Mouse (Mus musculus): ENCODE results near the gene Hecw2. TPM values are rescaled to one million over a fixed set of nuclear protein-coding genes. Genes with fewer than 3 reads are reported as not detected.
A peak's percentile ranks its signal among the peaks of the same experiment; 100 is the strongest.

The Hecw2 gene
- polyA plus RNA-seq, 1 experiment = 9.0 TPM

DNA sequence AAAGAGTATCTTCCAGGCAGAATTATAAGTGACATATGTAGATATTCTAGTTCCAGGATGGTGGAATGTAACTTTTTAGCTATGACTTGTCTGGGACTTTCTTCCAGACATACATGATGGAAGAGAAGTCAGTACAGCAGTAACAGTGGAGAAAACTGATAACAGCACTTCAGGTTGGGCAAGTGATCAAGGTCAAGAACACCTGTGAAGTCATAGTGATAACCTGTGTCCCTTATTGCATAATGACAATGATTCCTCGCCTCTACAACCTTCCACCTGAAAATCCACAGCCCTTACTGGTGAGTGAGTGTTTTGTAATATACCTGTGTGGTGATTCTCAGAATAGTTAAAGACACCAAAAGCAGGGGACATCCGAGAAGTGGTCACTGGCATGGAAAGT lies 400.7 kb downstream of the Hecw2 start:
- WGBS = 85% methylated on average over 2 of the region's 2 CpGs
- H3K27ac ChIP-seq (ENCODE audit: insufficient read depth, low read length) = no peak overlapping the region
- DNase-seq = no peak
- H3K4me1 ChIP-seq (ENCODE audit: control insufficient read depth, insufficient read depth, low read length) = no peaks in the 10 kb centered on the region
- H3K27me3 ChIP-seq (ENCODE audit: control insufficient read depth, insufficient read depth, low read length) = no peaks in the 10 kb centered on the region
- no peak overlapping the region for H3K4me3 ChIP-seq (replicated peaks; ENCODE audit: insufficient read depth, low read depth, low read length)
- no peak for TF ChIP-seq CTCF (IDR thresholded peaks at IDR 0.05; ENCODE audit: borderline replicate concordance, insufficient read depth, low read depth, low read length)
- TF ChIP-seq POLR2A (IDR thresholded peaks at IDR 0.05; ENCODE audit: borderline replicate concordance, insufficient read depth, low read length) = no peak

DNA sequence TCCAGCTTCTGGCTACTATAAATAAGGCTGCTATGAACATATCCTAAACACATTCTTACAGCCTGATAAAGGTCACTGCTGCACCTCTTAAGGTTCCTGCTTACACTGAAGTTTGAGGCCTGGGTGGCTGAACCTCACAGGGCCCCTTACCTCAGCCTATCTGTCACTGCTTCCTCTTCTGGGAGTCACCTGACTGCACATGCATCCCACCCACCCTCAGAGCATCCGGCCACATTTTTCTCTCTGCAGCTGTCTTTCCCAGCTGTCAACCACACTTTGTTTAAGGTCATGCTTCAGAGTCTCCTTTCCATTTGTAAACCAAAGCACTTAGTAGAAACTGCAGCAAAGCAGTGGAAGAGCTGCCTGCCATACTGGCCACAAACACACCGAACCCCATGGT lies 403.6 kb downstream of the Hecw2 start:
- Histone ChIP-seq H3K4me1 (ENCODE audit: control insufficient read depth, insufficient read depth, low read length) (no peaks in the 10 kb centered on the region), H3K4me3 (replicated peaks; ENCODE audit: insufficient read depth, low read depth, low read length) (no peak overlapping the region), H3K27me3 (ENCODE audit: control insufficient read depth, insufficient read depth, low read length) (no peaks in the 10 kb centered on the region), H3K27ac (ENCODE audit: insufficient read depth, low read length) (no peak overlapping the region)
- TF ChIP-seq CTCF (IDR thresholded peaks at IDR 0.05; ENCODE audit: borderline replicate concordance, insufficient read depth, low read depth, low read length) (no peak), POLR2A (IDR thresholded peaks at IDR 0.05; ENCODE audit: borderline replicate concordance, insufficient read depth, low read length) (no peak)
- no peak for DNase-seq
- WGBS = 76% methylated on average over 2 of the region's 2 CpGs

DNA sequence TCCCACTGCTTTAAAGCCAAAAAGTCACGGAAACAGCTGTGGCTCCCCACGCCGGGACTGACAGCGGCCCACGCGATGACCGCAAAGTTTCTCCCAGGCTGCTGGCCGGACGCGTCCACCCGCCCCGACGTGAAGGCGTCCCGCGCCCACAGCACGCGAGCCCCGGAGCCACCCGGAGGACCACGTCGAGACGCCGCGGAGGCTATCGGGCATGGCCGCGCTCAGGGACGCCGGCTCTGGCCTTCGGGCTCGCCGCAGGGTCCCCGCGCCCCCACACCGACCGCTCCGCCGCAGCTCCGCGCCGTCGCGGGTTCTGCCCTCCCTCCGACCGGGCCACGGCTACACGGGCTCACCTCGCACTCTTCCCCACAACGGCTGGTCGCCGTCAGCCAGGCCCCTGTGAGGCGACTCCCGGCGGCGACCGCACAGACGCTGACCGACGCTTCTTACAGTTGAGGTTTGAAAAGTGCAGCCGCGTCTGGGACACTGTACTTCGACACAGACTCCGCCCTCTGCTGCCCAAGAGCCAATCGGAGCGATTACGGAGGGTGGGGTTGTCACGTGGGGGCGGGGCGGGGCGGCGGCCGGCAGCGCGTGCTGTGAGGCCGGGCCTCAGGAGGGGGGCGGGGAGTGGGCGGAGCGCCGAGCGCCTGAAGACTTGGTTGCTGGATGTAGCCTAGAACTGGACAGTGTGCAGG lies 410.1 kb downstream of the Hecw2 start, which contains the start of gene Stk17b:
Gene Stk17b (minus strand): TSS at position 504 of the 698 bp plus-strand sequence.
- Histone ChIP-seq H3K4me3 (replicated peaks; ENCODE audit: insufficient read depth, low read depth, low read length) (peak within 1 kb of the TSS; percentile 63), H3K27ac (ENCODE audit: insufficient read depth, low read length) (no peak within 1 kb of the TSS), H3K27me3 (ENCODE audit: control insufficient read depth, insufficient read depth, low read length) (no peaks in the 10 kb centered on the region; the same call in 1 of the 2 replicates), H3K4me1 (ENCODE audit: control insufficient read depth, insufficient read depth, low read length) (no peaks in the 10 kb centered on the region)
- under 1% methylated on average over 80 of the region's 81 CpGs for WGBS
- peak; percentile 63 to 76 for DNase-seq
- TF ChIP-seq POLR2A (IDR thresholded peaks at IDR 0.05; ENCODE audit: borderline replicate concordance, insufficient read depth, low read length) (no peak), CTCF (IDR thresholded peaks at IDR 0.05; ENCODE audit: borderline replicate concordance, insufficient read depth, low read depth, low read length) (no peak)

GRCm38 (mm10) chr1:53784291-53784720 lies 410.7 kb downstream of the Hecw2 start:
- Histone ChIP-seq H3K4me3 (replicated peaks; ENCODE audit: insufficient read depth, low read depth, low read length) (peak overlapping the region; percentile 63), H3K27me3 (ENCODE audit: control insufficient read depth, insufficient read depth, low read length) (no peaks in the 10 kb centered on the region; the same call in 1 of the 2 replicates), H3K4me1 (ENCODE audit: control insufficient read depth, insufficient read depth, low read length) (no peaks in the 10 kb centered on the region), H3K27ac (ENCODE audit: insufficient read depth, low read length) (no peak overlapping the region)
- 3% methylated on average over 17 of the region's 17 CpGs for WGBS
- TF ChIP-seq CTCF (IDR thresholded peaks at IDR 0.05; ENCODE audit: borderline replicate concordance, insufficient read depth, low read depth, low read length) = no peak
- no peak for TF ChIP-seq POLR2A (IDR thresholded peaks at IDR 0.05; ENCODE audit: borderline replicate concordance, insufficient read depth, low read length)
- DNase-seq = peak in 1 of 2 experiments; percentile 12

DNA sequence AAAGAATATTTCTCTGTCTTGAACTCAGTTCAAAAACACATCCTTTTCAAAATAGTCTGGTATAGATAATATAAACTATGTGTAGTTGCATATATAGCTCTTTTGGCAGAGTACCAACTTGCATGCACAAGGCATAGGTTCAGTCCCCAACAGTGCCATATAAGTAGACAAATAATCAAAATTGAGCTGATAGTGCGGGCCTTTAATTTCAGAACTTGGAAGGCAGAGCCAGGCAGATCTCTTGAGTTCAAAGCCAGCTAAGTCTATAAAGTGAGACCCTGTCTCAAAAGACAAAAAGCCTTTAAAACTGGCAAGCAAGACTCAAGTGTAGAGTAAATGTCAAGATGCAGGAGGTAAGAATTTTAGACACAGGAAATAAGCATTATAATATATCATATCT lies 412.0 kb downstream of the Hecw2 start:
- H3K4me3 ChIP-seq (replicated peaks; ENCODE audit: insufficient read depth, low read depth, low read length) = no peak overlapping the region
- H3K4me1 ChIP-seq (ENCODE audit: control insufficient read depth, insufficient read depth, low read length) = no peaks in the 10 kb centered on the region
- H3K27ac ChIP-seq (ENCODE audit: insufficient read depth, low read length) = no peak overlapping the region
- WGBS = 96% methylated on average over 1 of the region's 1 CpGs
- no peak for TF ChIP-seq POLR2A (IDR thresholded peaks at IDR 0.05; ENCODE audit: borderline replicate concordance, insufficient read depth, low read length)
- no peak for TF ChIP-seq CTCF (IDR thresholded peaks at IDR 0.05; ENCODE audit: borderline replicate concordance, insufficient read depth, low read depth, low read length)
- no peaks in the 10 kb centered on the region; the same call in 1 of the 2 replicates for H3K27me3 ChIP-seq (ENCODE audit: control insufficient read depth, insufficient read depth, low read length)
- DNase-seq = no peak

- no peak for DNase-seq
- Histone ChIP-seq H3K27ac (ENCODE audit: insufficient read depth, low read length) (no peak overlapping the region), H3K4me1 (ENCODE audit: control insufficient read depth, insufficient read depth, low read length) (no peaks in the 10 kb centered on the region), H3K4me3 (replicated peaks; ENCODE audit: insufficient read depth, low read depth, low read length) (no peak overlapping the region), H3K27me3 (ENCODE audit: control insufficient read depth, insufficient read depth, low read length) (no peaks in the 10 kb centered on the region; the same call in 1 of the 2 replicates)
- 85% methylated on average over 3 of the region's 3 CpGs for WGBS
- TF ChIP-seq POLR2A (IDR thresholded peaks at IDR 0.05; ENCODE audit: borderline replicate concordance, insufficient read depth, low read length) (no peak), CTCF (IDR thresholded peaks at IDR 0.05; ENCODE audit: borderline replicate concordance, insufficient read depth, low read depth, low read length) (no peak)
Measured at GRCm38 (mm10) chr1:53782079-53782478, 412.9 kb downstream of the Hecw2 start.

DNA sequence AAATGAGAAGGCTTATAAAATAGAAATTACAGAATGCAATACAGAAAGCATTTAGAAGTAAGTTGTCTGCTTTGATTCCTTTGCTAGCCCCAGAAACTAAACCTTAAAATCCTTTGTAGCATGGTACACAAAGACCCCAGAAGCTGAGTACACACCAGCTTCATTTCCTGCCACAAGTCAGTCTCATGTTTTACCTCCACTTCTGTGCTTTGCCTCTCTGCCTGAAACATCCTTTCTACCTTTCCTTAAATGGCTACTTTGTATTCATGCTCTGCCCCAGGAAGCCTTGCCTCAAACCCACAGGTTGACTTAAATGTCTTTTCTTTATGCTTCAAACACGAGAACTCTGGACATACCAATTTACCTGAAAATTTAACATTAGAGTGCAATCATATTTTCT lies 413.7 kb downstream of the Hecw2 start:
- no peak overlapping the region for H3K4me3 ChIP-seq (replicated peaks; ENCODE audit: insufficient read depth, low read depth, low read length)
- H3K27ac ChIP-seq (ENCODE audit: insufficient read depth, low read length) = no peak overlapping the region
- no peak for DNase-seq
- 81% methylated on average over 1 of the region's 1 CpGs for WGBS
- H3K27me3 ChIP-seq (ENCODE audit: control insufficient read depth, insufficient read depth, low read length) = no peaks in the 10 kb centered on the region; the same call in 1 of the 2 replicates
- no peak for TF ChIP-seq POLR2A (IDR thresholded peaks at IDR 0.05; ENCODE audit: borderline replicate concordance, insufficient read depth, low read length)
- TF ChIP-seq CTCF (IDR thresholded peaks at IDR 0.05; ENCODE audit: borderline replicate concordance, insufficient read depth, low read depth, low read length) = no peak
- H3K4me1 ChIP-seq (ENCODE audit: control insufficient read depth, insufficient read depth, low read length) = no peaks in the 10 kb centered on the region
